Mouse (Mus musculus): Measurements from ENCODE around the gene Stim2.

DNA sequence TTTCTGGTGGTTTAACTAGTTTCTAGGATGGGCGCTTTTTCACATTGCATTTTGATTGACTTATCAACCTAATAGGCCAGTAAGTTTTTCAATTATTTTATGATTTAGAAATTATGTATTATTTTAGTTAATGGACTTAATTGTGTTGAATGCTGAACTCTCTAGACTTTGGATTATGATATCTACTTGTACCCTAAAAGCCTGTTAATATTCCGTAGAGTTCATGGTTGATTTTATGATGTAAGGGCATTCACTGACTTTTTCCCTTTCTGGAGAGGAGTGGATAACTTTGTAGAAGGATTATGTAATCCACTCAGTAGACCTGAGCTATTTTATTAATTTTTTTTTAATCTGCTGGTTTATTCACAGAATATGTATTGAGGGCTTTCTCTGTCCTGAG lies 20.6 kb downstream of the Stim2 start:
- TF ChIP-seq USF1 (IDR thresholded peaks at IDR 0.05; ENCODE audit: low read depth, low read length) (no peak), CTCF (IDR thresholded peaks at IDR 0.05 in 2 of 3, conservative IDR thresholded peaks at IDR 0.05 in 1 of 3; ENCODE audit: control insufficient read depth in 1 of 3, insufficient read depth in 1 of 3, low read depth in 2 of 3, low read length in 3 of 3, poor library complexity in 1 of 3, severe bottlenecking in 1 of 3) (no peak), HCFC1 (IDR thresholded peaks at IDR 0.05; ENCODE audit: low read depth, low read length) (no peak), MXI1 (IDR thresholded peaks at IDR 0.05; ENCODE audit: low read depth, low read length) (no peak), BHLHE40 (IDR thresholded peaks at IDR 0.05; ENCODE audit: borderline replicate concordance, low read depth, low read length) (no peak), NRF1 (IDR thresholded peaks at IDR 0.05; ENCODE audit: insufficient read depth, low read depth, low read length, poor library complexity, severe bottlenecking) (no peak), E2F4 (IDR thresholded peaks at IDR 0.05; ENCODE audit: borderline replicate concordance, low read depth, low read length) (no peak), GATA1 (IDR thresholded peaks at IDR 0.05; ENCODE audit: low read depth, low read length) (no peak), USF2 (IDR thresholded peaks at IDR 0.05; ENCODE audit: borderline replicate concordance in 1 of 2, insufficient read depth in 1 of 2, low read depth in 1 of 2, low read length in 2 of 2) (no peak), EP300 (IDR thresholded peaks at IDR 0.05; ENCODE audit: low read depth in 1 of 2, low read length in 2 of 2) (no peak)

Measured in MEL (cell line).